Mouse (Mus musculus) forebrain, embryonic 12.5 days (tissue): Measurements from ENCODE around the gene Sirt1. TPM values are rescaled to one million over a fixed set of nuclear protein-coding genes. Genes with fewer than 3 reads are reported as not detected.

Source experiments
- ATAC-seq: fragments of 200-750 bp; cut with Nextera tagmentation; 2 replicates; pipeline ENCODE4 v1.8.0; 2017; ENCODE audit warnings: moderate TSS enrichment; ENCODE audit not compliant: low FRiP score
- H3K27ac ChIP-seq: fragments of 300-500 bp; sonication (generic); 2 replicates; pipeline ENCODE4 v1.5.1; 2016; ENCODE audit warnings: mild to moderate bottlenecking
- H3K27me3 ChIP-seq: fragments of 300-500 bp; sonication (generic); 2 replicates; pipeline ENCODE4 v1.6.1; 2016; ENCODE audit warnings: mild to moderate bottlenecking
- H3K36me3 ChIP-seq: fragments of 300-500 bp; sonication (generic); replicated peaks from 2 replicates; pipeline ENCODE4 v1.6.1; 2016; ENCODE audit warnings: mild to moderate bottlenecking
- H3K4me1 ChIP-seq: fragments of 300-500 bp; sonication (generic); 2 replicates; pipeline ENCODE4 v1.6.1; 2016
- H3K4me2 ChIP-seq: fragments of 300-500 bp; sonication (generic); 2 replicates; pipeline ENCODE4 v1.6.1; 2016; ENCODE audit warnings: mild to moderate bottlenecking, moderate library complexity
- H3K4me3 ChIP-seq: fragments of 300-500 bp; sonication (generic); replicated peaks from 2 replicates; pipeline ENCODE4 v1.5.1; 2016; ENCODE audit warnings: mild to moderate bottlenecking
- H3K9ac ChIP-seq: fragments of 300-500 bp; sonication (generic); 2 replicates; pipeline ENCODE4 v1.6.1; 2016; ENCODE audit warnings: mild to moderate bottlenecking
- H3K9me3 ChIP-seq: fragments of 300-500 bp; sonication (generic); 2 replicates; pipeline ENCODE4 v1.6.1; 2016
- WGBS: fragments of 180-500 bp; shearing (Covaris S2); methylation state at CpG from one replicate; pipeline ENCODE4 v1.1.7; 2016; 5-methylcytosine and 5-hydroxymethylcytosine counted together
- polyA plus RNA-seq: library from polyadenylated mRNA; unstranded; fragments of >200 nt; fragmentation: Nextera tagmentation; extraction: Ambion mirVana; gene quantifications from 2 replicates; pipeline ENCODE4 v1.2.1, GENCODE M21; 2016

Sirt1 gene
- polyA plus RNA-seq, 1 experiment from 2014 or later, result 6.9 TPM

DNA sequence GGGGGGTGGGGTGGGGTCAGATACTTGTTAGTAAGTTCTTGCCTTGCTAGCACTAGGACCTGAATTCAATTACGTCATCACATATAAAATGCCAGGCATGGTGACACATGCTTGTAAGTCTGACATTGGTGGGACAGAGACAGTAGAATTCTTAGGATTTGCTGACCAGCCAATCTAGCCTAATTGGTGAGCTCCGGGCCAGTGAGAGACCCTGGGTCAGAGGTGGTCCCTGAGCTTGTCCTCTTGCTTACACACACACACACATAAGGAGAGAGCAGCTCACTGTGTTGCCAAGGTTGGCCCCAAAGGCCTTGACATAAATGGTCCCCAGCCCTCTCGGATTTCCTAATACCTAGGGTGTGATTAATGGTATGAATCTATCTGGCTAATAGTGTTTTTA lies 101.7 kb downstream of the Sirt1 start:
- no peak for ATAC-seq
- Histone ChIP-seq H3K4me3 (no peak overlapping the region), H3K9ac (no peak overlapping the region), H3K27ac (no peak overlapping the region), H3K27me3 (no peaks in the 10 kb centered on the region), H3K4me1 (no peaks in the 10 kb centered on the region), H3K36me3 (peaks cover 40% of the 10 kb centered on the region), H3K4me2 (no peak overlapping the region), H3K9me3 (no peaks in the 10 kb centered on the region)
- 90% methylated on average over 3 of the region's 3 CpGs for WGBS

DNA sequence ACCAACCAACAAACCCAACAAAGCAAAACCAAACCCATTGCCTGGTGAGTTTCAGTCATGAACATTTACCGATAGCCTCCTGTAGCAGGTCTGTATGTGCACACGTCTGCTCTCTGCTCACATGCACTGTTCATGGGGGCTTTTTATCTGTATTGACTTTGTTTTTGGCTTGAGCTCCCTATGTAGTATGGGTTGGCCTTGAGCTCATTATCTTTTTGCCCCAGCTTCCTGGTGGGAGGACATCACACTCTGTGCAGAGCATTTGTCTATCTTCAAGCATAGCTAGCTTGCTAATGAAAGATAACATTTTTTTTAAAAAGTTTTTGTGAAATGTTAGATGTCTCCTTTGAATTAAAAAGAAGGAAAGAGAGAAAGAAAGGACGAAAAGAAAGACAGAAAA lies 104.5 kb downstream of the Sirt1 start:
- peaks cover 40% of the 10 kb centered on the region for H3K36me3 ChIP-seq
- H3K9me3 ChIP-seq, result no peaks in the 10 kb centered on the region
- H3K4me3 ChIP-seq, result no peak overlapping the region
- no peak overlapping the region for H3K9ac ChIP-seq
- 94% methylated on average over 3 of the region's 3 CpGs for WGBS
- H3K4me1 ChIP-seq, result no peaks in the 10 kb centered on the region
- no peak overlapping the region for H3K27ac ChIP-seq
- H3K4me2 ChIP-seq, result no peak overlapping the region
- H3K27me3 ChIP-seq, result no peaks in the 10 kb centered on the region
- ATAC-seq, result no peak

DNA sequence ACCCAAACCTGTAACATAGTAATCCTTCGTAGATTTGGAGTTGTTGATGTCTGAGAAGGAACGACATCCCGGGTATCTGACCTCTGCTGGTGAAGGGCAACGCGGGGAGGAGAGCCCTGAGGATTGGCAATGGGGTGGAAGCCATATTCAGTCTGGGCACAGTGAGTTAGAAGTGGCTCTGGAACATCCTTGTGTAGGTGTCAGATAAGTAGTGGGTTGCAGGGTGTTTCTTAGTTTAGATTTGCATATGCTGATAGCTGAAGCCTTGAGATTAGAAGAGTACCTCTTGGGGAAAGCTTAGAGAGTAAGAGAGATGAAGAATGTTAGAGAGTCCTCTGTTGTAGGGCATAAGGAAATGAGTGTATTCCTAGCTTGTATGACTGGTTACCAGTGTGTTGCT lies 108.6 kb downstream of the Sirt1 start:
- H3K27ac ChIP-seq, result no peak overlapping the region
- no peak for ATAC-seq
- H3K36me3 ChIP-seq, result peaks cover 38% of the 10 kb centered on the region
- no peak overlapping the region for H3K4me3 ChIP-seq
- no peaks in the 10 kb centered on the region for H3K4me1 ChIP-seq
- 94% methylated on average over 5 of the region's 5 CpGs for WGBS
- H3K27me3 ChIP-seq, result no peaks in the 10 kb centered on the region
- H3K4me2 ChIP-seq, result no peak overlapping the region
- H3K9me3 ChIP-seq, result no peaks in the 10 kb centered on the region
- no peak overlapping the region for H3K9ac ChIP-seq

DNA sequence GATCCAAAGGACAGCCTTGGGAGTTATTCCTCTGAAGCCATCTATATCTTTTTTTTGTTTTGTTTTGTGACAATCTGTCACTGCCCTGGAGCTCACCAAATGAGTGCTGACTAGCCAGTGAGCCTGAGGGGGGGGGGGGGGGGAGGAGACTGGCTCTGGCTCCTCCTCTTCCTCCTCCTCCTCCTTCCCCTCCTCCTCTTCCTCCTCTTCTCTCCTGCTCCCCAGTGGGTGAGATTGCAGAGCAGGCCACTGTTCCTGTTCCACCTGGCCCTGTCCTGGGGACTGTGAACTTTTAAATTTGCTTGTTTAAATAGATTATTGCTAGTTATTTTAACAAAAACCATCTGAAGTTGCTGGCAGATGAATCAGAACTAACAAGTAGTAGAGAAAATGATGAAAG lies 109.1 kb downstream of the Sirt1 start:
- no peak for ATAC-seq
- Histone ChIP-seq H3K9me3 (no peaks in the 10 kb centered on the region), H3K36me3 (peaks cover 38% of the 10 kb centered on the region), H3K27ac (no peak overlapping the region), H3K4me3 (no peak overlapping the region), H3K27me3 (no peaks in the 10 kb centered on the region), H3K9ac (no peak overlapping the region), H3K4me2 (no peak overlapping the region), H3K4me1 (no peaks in the 10 kb centered on the region)

Other genes starting within 250 kb of the Sirt1 start
- gene Mypn, start 177.8 kb downstream of the Sirt1 start, polyA plus RNA-seq, result not detected in 2 replicates
- 47.1 and 49.6 TPM in 2 replicates for gene Herc4, start 137.9 kb downstream of the Sirt1 start, polyA plus RNA-seq
- gene Dnajc12, start 739 bp upstream of the Sirt1 start, polyA plus RNA-seq, result 7.4 and 9.1 TPM in 2 replicates
- gene Gm7075, start 40.1 kb upstream of the Sirt1 start, polyA plus RNA-seq, result not detected in 2 replicates
- gene Ctnna3, start 48.4 kb upstream of the Sirt1 start, polyA plus RNA-seq, result 0.34 TPM in 1 of 2 replicates, not detected in the other